8 mouse cellular contexts compared by ENCODE assay signal in genomic region chr13:21453042-21453441, GRCm38 (mm10). TPM values are rescaled to one million over a fixed set of nuclear protein-coding genes. Genes with fewer than 3 reads are reported as not detected.
DNase-seq lines count a peak whose midpoint lies in the region; ATAC-seq and TF ChIP-seq lines count a peak whose summit lies in the region.

No protein-coding gene starts in this region.

- peaks cover 10% of the 10 kb centered on the region for H3K36me3 ChIP-seq in liver, adult 2 months (ENCODE audit: control insufficient read depth, insufficient read depth, low read length)
- H3K36me3 ChIP-seq in embryonic facial prominence, embryonic 13.5 days: peaks cover 21% of the 10 kb centered on the region
- H3K36me3 ChIP-seq in intestine, postnatal 0 days (ENCODE audit: control insufficient read depth, insufficient read depth): peaks cover 3% of the 10 kb centered on the region
- H3K36me3 ChIP-seq in neural tube, embryonic 13.5 days: peaks cover 14% of the 10 kb centered on the region

- H3K4me1 ChIP-seq in liver, adult 2 months (ENCODE audit: control insufficient read depth, insufficient read depth, low read length): peaks cover 16% of the 10 kb centered on the region
- H3K4me1 ChIP-seq in embryonic facial prominence, embryonic 13.5 days: peaks cover 11% of the 10 kb centered on the region; the same call in 1 of the 2 replicates
- 0 out of 2 replicates have a peak, but pooled peaks cover 6% of the 10 kb centered on the region for H3K4me1 ChIP-seq in intestine, postnatal 0 days (replicated peaks; ENCODE audit: control insufficient read depth, insufficient read depth, low read length)
- H3K4me1 ChIP-seq in neural tube, embryonic 13.5 days (replicated peaks): peaks cover 15% of the 10 kb centered on the region

- peak overlapping the region; percentile 77 for H3K4me3 ChIP-seq in liver, adult 2 months (ENCODE audit: insufficient read depth, low read depth, low read length)
- H3K4me3 ChIP-seq in embryonic facial prominence, embryonic 13.5 days: peak overlapping the region; percentile 74
- peak overlapping the region; percentile 67 for H3K4me3 ChIP-seq in intestine, postnatal 0 days (ENCODE audit: low read depth, low read length)
- peak overlapping the region; percentile 81 for H3K4me3 ChIP-seq in neural tube, embryonic 13.5 days

- H3K79me2 ChIP-seq in liver, adult 2 months (ENCODE audit: control insufficient read depth, insufficient read depth, low read length): peaks cover 16% of the 10 kb centered on the region; the same call in 1 of the 2 replicates

- no peak for ATAC-seq in embryonic facial prominence, embryonic 13.5 days (ENCODE audit: insufficient number of reproducible peaks, insufficient read depth, low FRiP score, low TSS enrichment, low read depth)
- ATAC-seq in intestine, postnatal 0 days: no peak
- peak; percentile 51; the same call in 1 of the 2 replicates for ATAC-seq in neural tube, embryonic 13.5 days (ENCODE audit: low read depth)

- peak overlapping the region; percentile 75 for H3K27ac ChIP-seq in liver, adult 2 months (replicated peaks; ENCODE audit: insufficient read depth, low read depth, low read length)
- peak overlapping the region; percentile 80 for H3K27ac ChIP-seq in embryonic facial prominence, embryonic 13.5 days
- H3K27ac ChIP-seq in intestine, postnatal 0 days (ENCODE audit: low read depth, low read length): peak overlapping the region; percentile 79
- peak overlapping the region; percentile 68 for H3K27ac ChIP-seq in neural tube, embryonic 13.5 days (replicated peaks)

- TF ChIP-seq CTCF in liver, adult 2 months (IDR thresholded peaks at IDR 0.05; ENCODE audit: low read depth, low read length): no peak
- TF ChIP-seq CTCF in intestine, postnatal 0 days (IDR thresholded peaks at IDR 0.05; ENCODE audit: low read depth): no peak

- no peak for TF ChIP-seq POLR2A in liver, adult 2 months (IDR thresholded peaks at IDR 0.05; ENCODE audit: extremely low read depth, insufficient read depth, low read length)

- H3K27me3 ChIP-seq in liver, adult 2 months (ENCODE audit: control insufficient read depth, insufficient read depth, low read length): no peaks in the 10 kb centered on the region
- H3K27me3 ChIP-seq in embryonic facial prominence, embryonic 13.5 days: peaks cover 9% of the 10 kb centered on the region; the same call in 1 of the 2 replicates
- H3K27me3 ChIP-seq in intestine, postnatal 0 days (replicated peaks; ENCODE audit: control insufficient read depth, insufficient read depth, low read length): no peaks in the 10 kb centered on the region
- peaks cover 26% of the 10 kb centered on the region for H3K27me3 ChIP-seq in neural tube, embryonic 13.5 days

- peak overlapping the region; percentile 80 for H3K9ac ChIP-seq in liver, adult 2 months (ENCODE audit: low read depth, low read length)
- H3K9ac ChIP-seq in embryonic facial prominence, embryonic 13.5 days: peak overlapping the region; percentile 83
- peak overlapping the region; percentile 64 for H3K9ac ChIP-seq in intestine, postnatal 0 days (ENCODE audit: low read depth, low read length)
- peak overlapping the region; percentile 76 for H3K9ac ChIP-seq in neural tube, embryonic 13.5 days

- no peaks in the 10 kb centered on the region for H3K9me3 ChIP-seq in embryonic facial prominence, embryonic 13.5 days
- H3K9me3 ChIP-seq in intestine, postnatal 0 days (ENCODE audit: control insufficient read depth): no peaks in the 10 kb centered on the region
- H3K9me3 ChIP-seq in neural tube, embryonic 13.5 days: no peaks in the 10 kb centered on the region

- DNase-seq in liver, adult 2 months (ENCODE audit: extremely low read depth, low read depth, low spot score): no peak
- no peak for DNase-seq in liver
- no peak for DNase-seq in urinary bladder, postnatal 4 days (ENCODE audit: low spot score in 2 of 2)
- DNase-seq in layer of hippocampus, postnatal 10 days (ENCODE audit: low spot score in 2 of 2): no peak
- DNase-seq in adrenal gland, postnatal 10 days: no peak

- peak overlapping the region; percentile 77 for H3K4me2 ChIP-seq in embryonic facial prominence, embryonic 13.5 days
- peak overlapping the region; percentile 73 for H3K4me2 ChIP-seq in intestine, postnatal 0 days (replicated peaks; ENCODE audit: low read depth)
- peak overlapping the region; percentile 84 for H3K4me2 ChIP-seq in neural tube, embryonic 13.5 days

- WGBS in liver, adult 2 months: under 1% methylated on average over 13 of the region's 13 CpGs
- WGBS in embryonic facial prominence, embryonic 13.5 days: 3% methylated on average over 13 of the region's 13 CpGs
- 2% methylated on average over 13 of the region's 13 CpGs for WGBS in intestine, postnatal 0 days
- 5% methylated on average over 13 of the region's 13 CpGs for WGBS in neural tube, embryonic 13.5 days

RNA-seq across cellular contexts. Expression of gene Zscan26, which starts 0.5 kb away (rescaled TPM):
- 30.8 and 33.4 TPM in 2 replicates for total RNA-seq in liver, adult 2 months (2014; rRNA removed)
- polyA plus RNA-seq in liver, adult 2 months (2012; rRNA removed): 7.5 and 12.1 TPM in 2 replicates
- polyA plus RNA-seq in embryonic facial prominence, embryonic 13.5 days (2015; fragmentation: Nextera tagmentation; extraction: Ambion mirVana): 36.7 and 40.2 TPM in 2 replicates
- polyA plus RNA-seq in intestine, postnatal 0 days (2015; fragmentation: Nextera tagmentation; extraction: Ambion mirVana): 11.4 and 14.7 TPM in 2 replicates
- 23.5 and 27.9 TPM in 2 replicates for polyA plus RNA-seq in neural tube, embryonic 13.5 days (2015; fragmentation: Nextera tagmentation; extraction: Ambion mirVana)
- 10 to 100 TPM; 26.9 to 29.4 TPM for total RNA-seq in layer of hippocampus, postnatal 10 days (2021)
- total RNA-seq in adrenal gland, postnatal 10 days (2021): 10 to 100 TPM; 28.9 to 37.3 TPM

RNA-seq across cellular contexts. Expression of gene Pgbd1, which starts 12.2 kb away (rescaled TPM):
- total RNA-seq in liver, adult 2 months (2014; rRNA removed): 0.60 and 0.83 TPM in 2 replicates
- polyA plus RNA-seq in liver, adult 2 months (2012; rRNA removed): 0.20 and 0.26 TPM in 2 replicates
- 3.2 and 4.6 TPM in 2 replicates for polyA plus RNA-seq in embryonic facial prominence, embryonic 13.5 days (2015; fragmentation: Nextera tagmentation; extraction: Ambion mirVana)
- 0.47 and 0.60 TPM in 2 replicates for polyA plus RNA-seq in intestine, postnatal 0 days (2015; fragmentation: Nextera tagmentation; extraction: Ambion mirVana)
- polyA plus RNA-seq in neural tube, embryonic 13.5 days (2015; fragmentation: Nextera tagmentation; extraction: Ambion mirVana): 3.4 and 3.9 TPM in 2 replicates
- 1 to 10 TPM; 1.4 to 1.7 TPM for total RNA-seq in layer of hippocampus, postnatal 10 days (2021)
- under 1 TPM; 0.48 to 0.54 TPM for total RNA-seq in adrenal gland, postnatal 10 days (2021)

RNA-seq across cellular contexts. Expression of gene Nkapl, which starts 15.3 kb away (rescaled TPM):
- total RNA-seq in liver, adult 2 months (2014; rRNA removed): 0.27 and 0.55 TPM in 2 replicates
- polyA plus RNA-seq in liver, adult 2 months (2012; rRNA removed): 0.13 and 0.29 TPM in 2 replicates
- 2.8 and 3.5 TPM in 2 replicates for polyA plus RNA-seq in embryonic facial prominence, embryonic 13.5 days (2015; fragmentation: Nextera tagmentation; extraction: Ambion mirVana)
- 2.1 and 2.7 TPM in 2 replicates for polyA plus RNA-seq in intestine, postnatal 0 days (2015; fragmentation: Nextera tagmentation; extraction: Ambion mirVana)
- polyA plus RNA-seq in neural tube, embryonic 13.5 days (2015; fragmentation: Nextera tagmentation; extraction: Ambion mirVana): 3.2 and 3.9 TPM in 2 replicates
- total RNA-seq in layer of hippocampus, postnatal 10 days (2021): 1 to 10 TPM; 1.0 to 1.2 TPM
- total RNA-seq in adrenal gland, postnatal 10 days (2021): 1 to 10 TPM; 1.1 to 1.4 TPM

RNA-seq across cellular contexts. Expression of gene Zkscan4, which starts 25.7 kb away (rescaled TPM):
- 0.47 and 1.0 TPM in 2 replicates for total RNA-seq in liver, adult 2 months (2014; rRNA removed)
- 0.09 and 0.29 TPM in 2 replicates for polyA plus RNA-seq in liver, adult 2 months (2012; rRNA removed)
- 4.6 and 5.0 TPM in 2 replicates for polyA plus RNA-seq in embryonic facial prominence, embryonic 13.5 days (2015; fragmentation: Nextera tagmentation; extraction: Ambion mirVana)
- 1.4 and 2.3 TPM in 2 replicates for polyA plus RNA-seq in intestine, postnatal 0 days (2015; fragmentation: Nextera tagmentation; extraction: Ambion mirVana)
- polyA plus RNA-seq in neural tube, embryonic 13.5 days (2015; fragmentation: Nextera tagmentation; extraction: Ambion mirVana): 8.9 and 9.0 TPM in 2 replicates
- total RNA-seq in layer of hippocampus, postnatal 10 days (2021): 1 to 10 TPM; 6.6 to 7.9 TPM
- total RNA-seq in adrenal gland, postnatal 10 days (2021): 1 to 10 TPM; 2.4 to 3.4 TPM

RNA-seq across cellular contexts. Expression of gene Gm10065, which starts 26.2 kb away (rescaled TPM):
- total RNA-seq in liver, adult 2 months (2014; rRNA removed): not detected in 2 replicates
- polyA plus RNA-seq in liver, adult 2 months (2012; rRNA removed): not detected in 2 replicates
- not detected in 2 replicates for polyA plus RNA-seq in embryonic facial prominence, embryonic 13.5 days (2015; fragmentation: Nextera tagmentation; extraction: Ambion mirVana)
- not detected in 2 replicates for polyA plus RNA-seq in intestine, postnatal 0 days (2015; fragmentation: Nextera tagmentation; extraction: Ambion mirVana)
- not detected in 2 replicates for polyA plus RNA-seq in neural tube, embryonic 13.5 days (2015; fragmentation: Nextera tagmentation; extraction: Ambion mirVana)
- total RNA-seq in layer of hippocampus, postnatal 10 days (2021): not detected
- not detected for total RNA-seq in adrenal gland, postnatal 10 days (2021)
